Mouse (Mus musculus): Measurements from ENCODE around the gene Abracl. TPM values are rescaled to one million over a fixed set of nuclear protein-coding genes. Genes with fewer than 3 reads are reported as not detected.
A peak's percentile ranks its signal among the peaks of the same experiment; 100 is the strongest.

Abracl gene
- polyA plus RNA-seq, 1 experiment: 224 TPM

GRCm38 (mm10) chr10:18006756-18007155 lies 16.3 kb downstream of the Abracl start:
- Histone ChIP-seq H3K4me3 (ENCODE audit: insufficient read depth, low read length) (no peak overlapping the region), H3K27ac (ENCODE audit: insufficient read depth, low read length) (0 out of 2 replicates have a peak overlapping the region, but pooled peaks have one; percentile 4), H3K4me1 (ENCODE audit: control insufficient read depth, insufficient read depth, low read length) (peaks cover 2% of the 10 kb centered on the region)
- TF ChIP-seq CTCF (IDR thresholded peaks at IDR 0.05; ENCODE audit: borderline replicate concordance, insufficient read depth, low read length) (no peak), POLR2A (IDR thresholded peaks at IDR 0.05; ENCODE audit: low read depth, low read length) (no peak)

- H3K27ac ChIP-seq (ENCODE audit: insufficient read depth, low read length): peak overlapping the region; percentile 92
- H3K4me1 ChIP-seq (ENCODE audit: control insufficient read depth, insufficient read depth, low read length): peaks cover 2% of the 10 kb centered on the region
- TF ChIP-seq CTCF (IDR thresholded peaks at IDR 0.05; ENCODE audit: borderline replicate concordance, insufficient read depth, low read length) (no peak), POLR2A (IDR thresholded peaks at IDR 0.05; ENCODE audit: low read depth, low read length) (no peak)
- H3K4me3 ChIP-seq (ENCODE audit: insufficient read depth, low read length): no peak overlapping the region
Measured at GRCm38 (mm10) chr10:18005136-18005955, 17.7 kb downstream of the Abracl start.

DNA sequence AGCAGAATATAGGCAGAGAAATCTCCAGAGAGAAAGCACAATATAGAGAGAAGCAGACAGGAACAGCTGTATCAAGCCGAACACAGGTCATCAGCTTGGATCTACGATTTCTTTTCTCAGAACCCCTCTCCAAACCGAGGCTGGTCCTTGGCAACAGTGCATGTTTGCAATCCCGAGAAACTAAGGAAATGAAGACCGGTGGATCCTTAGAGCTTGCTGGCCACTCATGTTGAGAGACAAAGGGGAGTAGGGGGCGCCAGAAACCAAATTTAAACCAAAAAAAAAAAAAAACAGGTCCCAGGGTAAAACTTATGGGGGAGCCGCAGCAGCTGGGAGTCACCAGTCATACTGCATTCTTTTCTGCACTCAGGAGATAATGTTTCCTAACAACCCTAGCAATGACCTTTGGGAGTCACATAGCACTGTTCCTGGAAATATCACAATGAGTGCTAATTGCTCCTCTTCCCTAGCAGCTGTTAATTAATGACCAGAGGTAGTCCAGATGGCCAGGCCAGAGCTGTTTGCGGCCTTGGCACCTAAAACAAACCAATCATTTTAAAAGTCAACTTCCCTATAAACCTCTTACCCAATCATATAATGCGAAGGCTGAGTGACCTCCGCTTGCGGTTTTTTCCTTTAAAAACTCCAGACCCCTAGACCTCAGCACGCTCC lies 19.0 kb downstream of the Abracl start:
- H3K27ac ChIP-seq (ENCODE audit: insufficient read depth, low read length): no peak overlapping the region
- H3K4me1 ChIP-seq (ENCODE audit: control insufficient read depth, insufficient read depth, low read length): peaks cover 2% of the 10 kb centered on the region
- H3K4me3 ChIP-seq (ENCODE audit: insufficient read depth, low read length): no peak overlapping the region
- no peak for TF ChIP-seq POLR2A (IDR thresholded peaks at IDR 0.05; ENCODE audit: low read depth, low read length)
- TF ChIP-seq CTCF (IDR thresholded peaks at IDR 0.05; ENCODE audit: borderline replicate concordance, insufficient read depth, low read length): no peak

- TF ChIP-seq POLR2A (IDR thresholded peaks at IDR 0.05; ENCODE audit: low read depth, low read length) (no peak), CTCF (IDR thresholded peaks at IDR 0.05; ENCODE audit: borderline replicate concordance, insufficient read depth, low read length) (no peak)
- Histone ChIP-seq H3K27ac (ENCODE audit: insufficient read depth, low read length) (no peak overlapping the region), H3K4me1 (ENCODE audit: control insufficient read depth, insufficient read depth, low read length) (no peaks in the 10 kb centered on the region)
Measured at GRCm38 (mm10) chr10:17990576-17990975, 32.5 kb downstream of the Abracl start.

DNA sequence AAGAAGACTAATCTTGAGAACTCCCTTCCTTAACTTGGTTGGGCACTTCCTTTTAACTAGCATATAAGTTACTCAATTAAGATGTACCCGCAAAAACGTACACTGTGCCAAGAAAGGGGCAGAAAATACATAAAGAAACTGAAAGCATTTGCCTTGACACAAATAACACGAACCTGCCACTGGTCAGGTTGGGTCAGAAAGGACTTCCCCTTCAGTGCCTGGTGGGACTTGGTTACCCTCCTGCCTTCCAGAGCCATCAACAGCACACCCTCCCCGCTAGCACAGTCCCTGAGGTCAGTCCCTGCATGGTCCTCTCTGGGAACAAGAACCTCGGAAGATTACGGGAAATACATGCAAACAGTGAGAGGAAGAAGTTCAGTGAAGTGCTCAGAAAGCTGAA lies 34.0 kb downstream of the Abracl start:
- H3K4me3 ChIP-seq (ENCODE audit: insufficient read depth, low read length): no peak overlapping the region
- H3K27ac ChIP-seq (ENCODE audit: insufficient read depth, low read length): no peak overlapping the region
- no peak for TF ChIP-seq CTCF (IDR thresholded peaks at IDR 0.05; ENCODE audit: borderline replicate concordance, insufficient read depth, low read length)
- no peak for TF ChIP-seq POLR2A (IDR thresholded peaks at IDR 0.05; ENCODE audit: low read depth, low read length)
- no peaks in the 10 kb centered on the region for H3K4me1 ChIP-seq (ENCODE audit: control insufficient read depth, insufficient read depth, low read length)

More at GRCm38 (mm10) chr10:17990576-17990975, 32.5 kb downstream of the Abracl start:
- no peak overlapping the region for H3K4me3 ChIP-seq (ENCODE audit: insufficient read depth, low read length)

DNA sequence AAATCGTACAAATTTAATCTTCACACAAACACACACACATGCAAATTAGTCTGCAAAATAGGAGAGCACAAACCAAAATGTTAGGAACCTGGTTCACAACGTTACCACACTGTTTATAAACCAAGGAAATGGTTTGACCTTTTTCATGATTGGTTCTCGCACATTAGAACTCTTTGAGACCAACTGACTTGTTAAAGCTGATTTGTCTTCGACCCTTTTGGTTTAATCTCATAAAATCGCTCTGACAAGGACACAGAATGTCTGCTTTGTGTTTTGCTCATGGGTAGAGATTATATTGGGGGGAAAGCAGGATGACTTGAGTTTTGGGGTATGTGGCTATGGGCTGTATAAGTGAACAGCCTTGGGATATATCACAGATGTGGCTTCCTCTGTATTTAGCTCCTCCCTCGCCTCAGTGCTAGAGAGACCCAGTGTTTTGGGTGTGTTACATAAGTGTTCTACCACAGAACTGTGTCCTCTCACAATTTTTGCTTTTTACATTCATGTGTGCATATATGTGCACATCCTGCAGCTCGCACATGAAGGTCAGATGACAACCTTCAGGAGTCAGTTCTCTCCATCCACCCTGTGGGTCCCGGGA lies 35.2 kb downstream of the Abracl start:
- Histone ChIP-seq H3K27ac (ENCODE audit: insufficient read depth, low read length) (no peak overlapping the region), H3K4me3 (ENCODE audit: insufficient read depth, low read length) (no peak overlapping the region), H3K4me1 (ENCODE audit: control insufficient read depth, insufficient read depth, low read length) (no peaks in the 10 kb centered on the region)
- no peak for TF ChIP-seq POLR2A (IDR thresholded peaks at IDR 0.05; ENCODE audit: low read depth, low read length)
- TF ChIP-seq CTCF (IDR thresholded peaks at IDR 0.05; ENCODE audit: borderline replicate concordance, insufficient read depth, low read length): no peak

DNA sequence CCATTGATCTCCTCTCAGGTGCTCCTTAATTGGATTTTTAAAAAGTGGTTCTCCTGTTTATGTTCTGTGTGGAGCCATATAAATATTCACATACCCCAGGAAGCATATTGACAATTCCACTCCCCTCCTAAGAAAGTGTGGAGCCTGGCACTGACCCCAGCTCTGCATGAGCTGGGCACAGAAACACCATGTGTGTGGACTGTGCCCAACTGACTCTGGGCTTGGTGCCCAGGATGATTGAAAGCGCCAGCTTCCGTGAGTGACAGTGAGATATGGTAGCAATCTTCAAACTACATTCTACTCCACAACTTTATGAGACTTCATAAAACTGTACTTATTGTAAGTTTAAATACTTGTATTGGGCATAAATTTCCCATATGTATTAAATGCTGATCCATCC lies 39.8 kb downstream of the Abracl start:
- no peak for TF ChIP-seq POLR2A (IDR thresholded peaks at IDR 0.05; ENCODE audit: low read depth, low read length)
- TF ChIP-seq CTCF (IDR thresholded peaks at IDR 0.05; ENCODE audit: borderline replicate concordance, insufficient read depth, low read length): no peak
- H3K4me3 ChIP-seq (ENCODE audit: insufficient read depth, low read length): no peak overlapping the region
- no peak overlapping the region for H3K27ac ChIP-seq (ENCODE audit: insufficient read depth, low read length)
- no peaks in the 10 kb centered on the region for H3K4me1 ChIP-seq (ENCODE audit: control insufficient read depth, insufficient read depth, low read length)

GRCm38 (mm10) chr10:17966090-17966489 lies 57.0 kb downstream of the Abracl start:
- H3K27ac ChIP-seq (ENCODE audit: insufficient read depth, low read length): no peak overlapping the region
- no peak overlapping the region for H3K4me3 ChIP-seq (ENCODE audit: insufficient read depth, low read length)
- TF ChIP-seq CTCF (IDR thresholded peaks at IDR 0.05; ENCODE audit: borderline replicate concordance, insufficient read depth, low read length) (no peak), POLR2A (IDR thresholded peaks at IDR 0.05; ENCODE audit: low read depth, low read length) (no peak)
- H3K4me1 ChIP-seq (ENCODE audit: control insufficient read depth, insufficient read depth, low read length): no peaks in the 10 kb centered on the region

Other genes starting within 250 kb of the Abracl start
- gene Txlnb, start 227.1 kb downstream of the Abracl start, polyA plus RNA-seq (2011; ENCODE audit: insufficient read length, low read depth, missing spikeins): 1.0 and 1.4 TPM in 2 replicates
- gene Heca, start 75.2 kb downstream of the Abracl start, polyA plus RNA-seq (2011; ENCODE audit: insufficient read length, low read depth, missing spikeins): 16.6 and 18.8 TPM in 2 replicates
- gene Reps1, start 32.6 kb upstream of the Abracl start, polyA plus RNA-seq (2011; ENCODE audit: insufficient read length, low read depth, missing spikeins): 42.6 and 57.3 TPM in 2 replicates
- not detected in 2 replicates for gene Ect2l, start 187.6 kb upstream of the Abracl start, polyA plus RNA-seq (2011; ENCODE audit: insufficient read length, low read depth, missing spikeins)
- 5.0 and 6.1 TPM in 2 replicates for gene Ccdc28a, start 211.7 kb upstream of the Abracl start, polyA plus RNA-seq (2011; ENCODE audit: insufficient read length, low read depth, missing spikeins)